Mouse (Mus musculus) left cerebral cortex, postnatal 25 days (tissue): ENCODE results near the gene Lmod2. TPM values are rescaled to one million over a fixed set of nuclear protein-coding genes. Genes with fewer than 3 reads are reported as not detected.

Source experiments
- DNase-seq, 2 experiments: peaks; one replicate each; pipeline ENCODE4 v3.0.0; 2022; ENCODE audit warnings: low spot score in 2 of 2, mixed read lengths in 1 of 2
- intact Hi-C: fragments of 180-260 bp; cut with DNase I; formaldehyde crosslinking; loops from one replicate; pipeline ENCODE4 v1.15.1; 2025
- total RNA-seq, 2 experiments: library from RNA; stranded (reverse); gene quantifications; 2 replicates each; pipeline ENCODE4 v1.2.3; 2021

The Lmod2 gene
- total RNA-seq, 2 experiments from 2014 or later = not detected

GRCm38 (mm10) chr6:24600134-24600533 lies 2.6 kb downstream of the Lmod2 start:
- intact Hi-C loops = no loop called here
- DNase-seq = no peak

GRCm38 (mm10) chr6:24600726-24601125 lies 3.2 kb downstream of the Lmod2 start:
- DNase-seq = no peak
- intact Hi-C loops = no loop called here

- intact Hi-C loops = no loop called here
Measured at GRCm38 (mm10) chr6:24601668-24602067, 4.1 kb downstream of the Lmod2 start.

GRCm38 (mm10) chr6:24602351-24602750 lies 4.8 kb downstream of the Lmod2 start:
- DNase-seq = no peak
- intact Hi-C loops = no loop called here

More at GRCm38 (mm10) chr6:24601668-24602067, 4.1 kb downstream of the Lmod2 start:
- DNase-seq = no peak

GRCm38 (mm10) chr6:24602993-24603392 lies 5.4 kb downstream of the Lmod2 start:
- no peak for DNase-seq
- intact Hi-C loops = no loop called here

- no peak for DNase-seq
- intact Hi-C loops = no loop called here
Measured at GRCm38 (mm10) chr6:24604289-24604688, 6.7 kb downstream of the Lmod2 start.

- intact Hi-C loops = loop anchor here (5.0 kb wide), 1 partner anchor 38 kb away; no protein-coding TSS in a partner anchor
- no peak for DNase-seq
Measured at GRCm38 (mm10) chr6:24605631-24606030, 8.1 kb downstream of the Lmod2 start.

GRCm38 (mm10) chr6:24606512-24606911 lies 8.9 kb downstream of the Lmod2 start:
- no peak for DNase-seq
- intact Hi-C loops = loop anchor here (5.0 kb wide), 1 partner anchor 39 kb away; no protein-coding TSS in a partner anchor

GRCm38 (mm10) chr6:24607531-24607930 lies 10.0 kb downstream of the Lmod2 start:
- intact Hi-C loops = loop anchor here (5.0 kb wide), 1 partner anchor 40 kb away; no protein-coding TSS in a partner anchor
- DNase-seq = no peak

GRCm38 (mm10) chr6:24608129-24608528 lies 10.6 kb downstream of the Lmod2 start:
- DNase-seq = no peak
- intact Hi-C loops = loop anchor here (5.0 kb wide), 1 partner anchor 41 kb away; no protein-coding TSS in a partner anchor

GRCm38 (mm10) chr6:24608682-24609081 lies 11.1 kb downstream of the Lmod2 start:
- intact Hi-C loops = loop anchor here (5.0 kb wide), 1 partner anchor 41 kb away; no protein-coding TSS in a partner anchor
- no peak for DNase-seq

- no peak for DNase-seq
Measured at GRCm38 (mm10) chr6:24609531-24609930, 12.0 kb downstream of the Lmod2 start.

GRCm38 (mm10) chr6:24610358-24610757 lies 12.8 kb downstream of the Lmod2 start:
- intact Hi-C loops = loop anchor here (5.0 kb wide), 1 partner anchor 78 kb away; no protein-coding TSS in a partner anchor
- DNase-seq = no peak

More at GRCm38 (mm10) chr6:24609531-24609930, 12.0 kb downstream of the Lmod2 start:
- intact Hi-C loops = loop anchor here (5.0 kb wide), 1 partner anchor 42 kb away; no protein-coding TSS in a partner anchor

- intact Hi-C loops = loop anchor here (5.0 kb wide), 1 partner anchor 80 kb away; no protein-coding TSS in a partner anchor
Measured at GRCm38 (mm10) chr6:24612074-24612755, 14.7 kb downstream of the Lmod2 start.

GRCm38 (mm10) chr6:24613346-24613745 lies 15.8 kb downstream of the Lmod2 start:
- intact Hi-C loops = loop anchor here (5.0 kb wide), 1 partner anchor 81 kb away; no protein-coding TSS in a partner anchor
- no peak for DNase-seq

More at GRCm38 (mm10) chr6:24612074-24612755, 14.7 kb downstream of the Lmod2 start:
- peak in 1 of 2 experiments; percentile 45 for DNase-seq

- intact Hi-C loops = loop anchor here (5.0 kb wide), 1 partner anchor 82 kb away; no protein-coding TSS in a partner anchor
- peak in 1 of 2 experiments; percentile 79 for DNase-seq
Measured at GRCm38 (mm10) chr6:24613918-24614317, 16.4 kb downstream of the Lmod2 start.

- DNase-seq = peak in 1 of 2 experiments; percentile 12
- intact Hi-C loops = no loop called here
Measured at GRCm38 (mm10) chr6:24616746-24617145, 19.2 kb downstream of the Lmod2 start.

- DNase-seq = no peak
- intact Hi-C loops = no loop called here
Measured at GRCm38 (mm10) chr6:24619285-24620045, 21.9 kb downstream of the Lmod2 start.

GRCm38 (mm10) chr6:24620936-24621335 lies 23.4 kb downstream of the Lmod2 start:
- intact Hi-C loops = no loop called here

GRCm38 (mm10) chr6:24622098-24622497 lies 24.5 kb downstream of the Lmod2 start:
- intact Hi-C loops = no loop called here
- no peak for DNase-seq

More at GRCm38 (mm10) chr6:24620936-24621335, 23.4 kb downstream of the Lmod2 start:
- DNase-seq = no peak
